Mouse (Mus musculus) E14TG2a.4 (cell line): ENCODE measurements around the gene Mb.
"Not testable (repeated sequence)": the region's sequence is repeated elsewhere in the genome, so short reads cannot be mapped to it uniquely, and the experiment has no call there.

Experiments
- CTCF ChIP-seq: conservative IDR thresholded peaks from 2 replicates; pipeline ENCODE4 v1.5.1; 2014; ENCODE audit warnings: low read length
- NANOG ChIP-seq: IDR thresholded peaks from 2 replicates; pipeline ENCODE4 v1.6.1; 2014; ENCODE audit warnings: borderline replicate concordance, low read length, mixed read lengths
- POU5F1 ChIP-seq: IDR thresholded peaks from 2 replicates; pipeline ENCODE4 v1.6.1; 2014; ENCODE audit warnings: low read length, borderline replicate concordance

- not testable (repeated sequence) for TF ChIP-seq CTCF, POU5F1, NANOG
These were observed 8.9 kb upstream of the Mb start for GRCm38 (mm10) chr15:77059416-77059815.
